Mouse (Mus musculus) spleen, adult 2 months (tissue): Measurements from ENCODE around the gene Erc2.

Source experiments
- CTCF ChIP-seq: fragments of 200-500 bp; IDR thresholded peaks from 2 replicates; pipeline ENCODE4 v1.5.1; 2011; ENCODE audit warnings: mild to moderate bottlenecking, inconsistent platforms; ENCODE audit not compliant: insufficient read depth, insufficient read length, insufficient replicate concordance; ENCODE audit errors: extremely low read depth
- POLR2A ChIP-seq: fragments of 200-500 bp; IDR thresholded peaks from 2 replicates; pipeline ENCODE4 v1.6.1; 2011; ENCODE audit warnings: low read depth, low read length, inconsistent platforms

- TF ChIP-seq CTCF (peak; percentile 5; the same call in 1 of the 2 replicates), POLR2A (no peak)
Observed at GRCm38 (mm10) chr14:27803961-27804360, 181.7 kb downstream of the Erc2 start.
